Mouse (Mus musculus) lung, postnatal 10 days (tissue): ENCODE data around the gene Ncoa7.

Experiments used
- DNase-seq: peaks from one replicate; pipeline ENCODE4 v3.0.0; 2021

Ncoa7 gene

GRCm38 (mm10) chr10:30743275-30743674 lies 59.9 kb downstream of the Ncoa7 start:
- no peak for DNase-seq

GRCm38 (mm10) chr10:30738403-30738802 lies 64.7 kb downstream of the Ncoa7 start:
- DNase-seq = no peak

- no peak for DNase-seq
Measured at GRCm38 (mm10) chr10:30737323-30737722, 65.8 kb downstream of the Ncoa7 start.

- DNase-seq = no peak
Measured at GRCm38 (mm10) chr10:30733148-30733785, 69.9 kb downstream of the Ncoa7 start.

GRCm38 (mm10) chr10:30731321-30731914 lies 71.7 kb downstream of the Ncoa7 start:
- DNase-seq = peak; percentile 26

- no peak for DNase-seq
Measured at GRCm38 (mm10) chr10:30730791-30731190, 72.3 kb downstream of the Ncoa7 start.

- DNase-seq = peak; percentile 10
Measured at GRCm38 (mm10) chr10:30729157-30730096, 73.7 kb downstream of the Ncoa7 start.

GRCm38 (mm10) chr10:30723014-30723413 lies 80.1 kb downstream of the Ncoa7 start:
- DNase-seq = no peak

- no peak for DNase-seq
Measured at GRCm38 (mm10) chr10:30720556-30720955, 82.6 kb downstream of the Ncoa7 start.

- DNase-seq = no peak
Measured at GRCm38 (mm10) chr10:30719947-30720346, 83.2 kb downstream of the Ncoa7 start.

GRCm38 (mm10) chr10:30718703-30719340 lies 84.3 kb downstream of the Ncoa7 start:
- DNase-seq = peak; percentile 70

- no peak for DNase-seq
Measured at GRCm38 (mm10) chr10:30716171-30716570, 87.0 kb downstream of the Ncoa7 start.

GRCm38 (mm10) chr10:30712540-30712939 lies 90.6 kb downstream of the Ncoa7 start:
- no peak for DNase-seq

- DNase-seq = no peak
Measured at GRCm38 (mm10) chr10:30709846-30710403, 93.2 kb downstream of the Ncoa7 start.

GRCm38 (mm10) chr10:30708039-30708438 lies 95.1 kb downstream of the Ncoa7 start:
- no peak for DNase-seq

GRCm38 (mm10) chr10:30702663-30703062 lies 100.5 kb downstream of the Ncoa7 start:
- no peak for DNase-seq

GRCm38 (mm10) chr10:30686862-30687261 lies 116.3 kb downstream of the Ncoa7 start:
- DNase-seq = no peak

GRCm38 (mm10) chr10:30683449-30683848 lies 119.7 kb downstream of the Ncoa7 start:
- DNase-seq = no peak

GRCm38 (mm10) chr10:30679756-30680155 lies 123.4 kb downstream of the Ncoa7 start:
- no peak for DNase-seq

- DNase-seq = no peak
Measured at GRCm38 (mm10) chr10:30678051-30678450, 125.1 kb downstream of the Ncoa7 start.

GRCm38 (mm10) chr10:30674825-30675224 lies 128.3 kb downstream of the Ncoa7 start:
- no peak for DNase-seq

- no peak for DNase-seq
Measured at GRCm38 (mm10) chr10:30666580-30666979, 136.5 kb downstream of the Ncoa7 start.
